Mouse (Mus musculus) embryo, embryonic 10 days (tissue): ENCODE measurements at regions not wholly inside any gene's neighbourhood (a gene's known extent, or its start where the extent isn't known, plus 50 kb on each side); places are given as distances from the start of the nearest gene placed in this dataset.

ENCODE experiments used
- DNase-seq: peaks from one replicate; pipeline ENCODE4 v3.0.0-alpha.2; 2015; ENCODE audit warnings: low spot score

DNA sequence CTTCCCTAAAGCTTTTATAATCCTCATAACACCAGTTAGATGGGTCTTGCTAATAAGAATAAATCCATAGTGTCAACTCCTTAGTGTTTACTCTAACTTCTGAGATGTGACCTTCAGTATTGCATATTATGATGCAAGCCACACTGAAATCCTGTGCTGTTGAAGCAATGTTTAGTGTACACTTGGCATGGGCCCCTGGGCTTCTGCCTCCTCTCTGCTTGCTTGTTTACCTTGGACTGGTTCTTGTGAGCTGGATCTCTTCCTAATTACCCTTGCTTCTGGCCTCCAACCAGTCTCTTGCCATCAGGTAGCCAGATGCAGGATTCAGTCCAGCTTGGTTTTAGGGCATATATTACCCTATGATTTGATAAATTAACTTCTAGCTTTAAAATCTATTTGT, 57.0 kb downstream of the Rgs2 start:
- DNase-seq, result no peak

DNA sequence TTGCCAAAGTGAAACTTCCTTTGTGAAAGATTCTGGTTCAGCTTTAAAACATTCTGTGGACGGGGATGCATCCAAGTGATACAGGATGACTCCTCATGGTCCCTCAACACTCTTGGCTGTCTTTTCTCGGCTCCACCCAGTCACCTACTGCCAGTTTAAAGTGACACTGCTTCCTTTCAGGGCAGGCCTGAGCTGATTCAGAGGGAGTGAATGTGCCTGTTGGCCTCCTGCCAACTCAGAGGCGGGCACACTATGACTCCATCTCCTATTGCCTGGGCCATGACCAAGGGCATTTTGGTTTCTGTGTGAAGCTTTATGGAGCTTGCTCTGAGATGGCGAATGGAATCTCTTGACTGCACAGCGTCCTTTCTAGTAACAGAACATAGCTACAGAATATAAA, 62.5 kb downstream of the Rgs2 start:
- DNase-seq, result no peak

DNA sequence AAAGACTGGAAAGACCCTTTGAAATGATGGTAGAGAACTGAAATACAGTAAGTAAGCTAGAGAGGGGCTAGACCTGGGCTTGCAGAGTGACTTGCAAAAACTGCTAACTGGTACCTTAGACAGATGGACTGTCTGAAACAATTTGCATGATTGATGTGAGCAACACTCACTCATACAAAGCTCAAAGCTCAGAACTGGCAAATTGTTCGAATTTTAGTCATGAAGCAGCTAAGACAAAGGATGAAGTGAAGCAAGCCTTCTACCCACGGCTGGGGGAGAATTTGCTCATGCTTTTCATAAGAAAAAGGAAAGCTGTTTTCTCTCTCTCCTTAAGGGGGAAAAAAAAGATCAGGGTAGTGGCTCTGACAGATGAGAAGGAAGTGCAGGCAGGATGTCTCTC, 64.5 kb downstream of the Rgs2 start:
- no peak for DNase-seq

DNA sequence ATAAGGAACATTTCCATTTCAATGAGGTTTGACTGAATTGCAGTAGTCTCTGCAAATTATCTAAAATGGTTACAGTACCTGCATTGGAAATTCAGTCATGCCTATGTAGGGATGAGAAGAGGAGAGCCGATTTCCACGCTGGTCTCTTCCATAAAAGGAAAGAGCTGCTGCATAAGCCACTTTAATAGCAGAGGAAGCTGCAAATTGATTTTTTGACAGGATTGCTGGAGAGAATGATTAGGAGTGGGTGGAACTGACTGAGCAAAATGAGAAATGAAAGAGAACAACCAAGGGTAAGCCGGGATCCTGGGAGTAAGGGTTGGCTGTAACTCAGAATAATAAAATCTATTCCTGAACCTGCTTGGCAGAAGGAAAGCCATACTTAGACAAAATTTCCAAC, 65.4 kb downstream of the Rgs2 start:
- DNase-seq, result no peak

DNA sequence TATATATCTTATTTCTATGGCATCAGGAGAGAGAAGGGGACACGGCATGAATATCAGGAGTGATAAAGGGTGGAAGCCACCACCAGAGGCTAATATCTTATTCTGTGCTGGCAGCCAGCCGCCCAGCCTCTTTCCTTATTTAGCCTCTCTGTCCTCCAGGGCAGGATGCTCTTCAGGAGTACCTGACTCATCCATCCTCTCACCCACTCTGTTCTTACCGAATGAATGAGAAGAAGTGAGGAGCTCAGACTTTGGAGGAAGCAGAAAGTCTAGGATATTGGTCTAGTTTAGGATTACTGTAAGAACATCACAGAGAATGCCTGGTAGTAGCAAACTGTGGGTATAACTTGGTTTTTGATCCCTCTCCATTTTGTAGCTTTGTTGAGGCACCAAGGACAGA, 73.2 kb downstream of the Rgs2 start:
- DNase-seq, result no peak

DNA sequence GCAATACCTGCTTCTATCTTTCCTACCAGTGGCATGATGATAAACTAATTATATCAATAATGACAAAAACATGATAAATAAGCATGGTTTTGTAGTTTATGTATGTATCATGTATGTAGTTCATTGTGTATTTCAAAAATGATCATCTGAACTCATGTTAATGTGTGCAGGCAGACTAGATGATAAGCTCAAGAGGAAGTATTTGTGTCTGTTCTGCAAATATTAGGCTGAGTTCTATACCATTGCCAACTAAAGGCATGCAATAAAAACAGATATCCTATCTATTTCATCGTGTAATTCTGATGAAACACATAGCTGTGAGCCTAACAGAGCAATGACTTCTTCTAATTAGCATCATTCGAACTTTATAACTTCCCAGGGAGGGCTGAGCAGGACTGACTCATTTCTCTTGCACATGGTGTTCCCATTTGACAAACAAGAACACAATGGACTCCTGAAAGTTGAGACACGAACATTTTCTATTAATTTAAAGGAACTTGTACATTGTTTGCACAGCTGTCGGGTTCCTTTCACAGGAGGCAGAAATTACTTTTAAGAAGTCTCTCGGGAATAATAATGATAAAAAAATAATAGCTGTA, 74.3 kb downstream of the Rgs2 start:
- no peak for DNase-seq

DNA sequence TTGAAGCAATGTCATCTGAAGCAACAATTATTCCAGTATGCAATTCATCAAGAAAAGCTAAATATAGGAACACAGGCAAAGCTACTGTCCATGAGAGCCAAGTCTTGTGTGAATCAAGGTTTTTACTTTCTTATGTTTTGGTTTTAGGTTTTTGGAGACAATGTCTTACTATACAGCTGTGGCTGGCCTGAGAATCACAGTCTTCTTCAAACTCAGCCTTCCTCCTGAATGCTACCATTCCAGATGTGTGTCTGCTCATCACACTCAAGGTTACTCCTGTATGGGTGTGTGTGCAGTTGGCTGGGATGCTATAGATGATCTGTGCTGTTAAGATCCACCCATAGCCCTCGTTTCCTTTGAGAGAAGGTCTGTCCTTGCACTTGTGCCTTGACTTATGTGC, 81.5 kb downstream of the Rgs2 start:
- DNase-seq, result no peak

DNA sequence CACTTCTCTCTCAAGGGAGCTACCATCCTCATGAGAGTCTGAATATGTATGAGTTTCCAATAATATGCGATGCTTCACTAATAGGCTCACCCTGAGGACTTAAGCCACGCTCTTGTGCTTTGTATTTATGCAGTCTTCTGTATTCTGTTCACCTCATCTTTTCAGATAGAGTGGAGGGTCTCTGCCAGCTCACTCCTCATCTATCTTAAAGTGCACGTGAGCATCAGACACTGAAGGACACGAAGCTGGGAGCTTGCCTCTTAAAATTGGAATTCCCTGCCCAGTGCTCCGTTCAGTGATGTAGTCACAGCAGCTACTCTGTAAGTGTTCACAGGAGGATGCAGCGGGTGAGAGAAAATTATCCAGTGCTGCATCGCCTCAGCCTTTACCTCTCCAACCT, 83.7 kb downstream of the Rgs2 start:
- DNase-seq, result peak; percentile 6

DNA sequence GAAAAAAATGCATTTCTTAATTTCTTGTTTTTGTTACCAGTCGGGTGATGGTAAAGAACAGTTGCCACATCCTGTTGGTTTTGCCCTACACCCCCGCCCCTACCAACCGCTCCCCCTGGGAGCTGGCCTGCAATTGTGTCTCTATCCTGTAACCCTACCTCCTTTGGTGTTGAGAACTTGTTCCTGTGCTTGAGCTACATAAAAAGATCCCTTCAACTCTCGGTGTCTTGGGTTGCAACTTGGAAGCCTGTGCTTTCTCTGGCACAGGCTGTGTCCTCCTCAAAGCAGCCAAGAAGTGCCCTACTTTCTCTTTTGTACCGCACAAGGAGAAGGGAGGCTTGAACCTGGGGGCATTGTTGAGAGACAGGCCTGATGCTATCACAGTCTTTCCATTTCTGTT, 85.0 kb downstream of the Rgs2 start:
- DNase-seq, result no peak

DNA sequence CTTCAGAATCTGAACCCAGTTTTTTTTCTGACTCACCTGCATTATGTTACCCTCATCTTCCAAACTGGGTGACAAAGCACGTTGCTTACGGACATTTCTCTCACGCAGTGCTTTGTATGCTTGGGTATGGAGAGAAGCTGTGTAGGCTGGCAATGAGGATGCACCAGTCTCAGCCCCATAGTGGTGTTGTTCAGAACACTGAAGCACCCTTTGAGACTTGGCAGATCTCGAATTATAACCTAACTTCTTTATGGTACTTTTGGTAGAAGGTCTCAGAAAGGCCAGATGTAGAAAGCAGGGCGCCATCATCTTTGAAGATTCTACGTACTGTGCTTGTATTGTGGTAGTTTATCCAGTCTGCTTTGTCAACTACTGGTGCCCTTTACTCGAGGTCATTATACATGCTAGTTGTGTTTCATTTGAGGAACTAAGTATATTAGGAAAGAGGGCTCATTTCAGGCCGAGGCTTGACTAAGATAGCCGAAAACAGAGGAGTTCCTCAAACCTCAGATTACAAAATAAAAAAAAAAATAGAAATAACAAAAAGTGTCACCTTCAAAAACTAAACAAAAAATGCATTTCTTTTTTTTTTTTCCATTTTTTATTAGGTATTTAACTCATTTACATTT, 85.7 kb downstream of the Rgs2 start:
- DNase-seq, result no peak

DNA sequence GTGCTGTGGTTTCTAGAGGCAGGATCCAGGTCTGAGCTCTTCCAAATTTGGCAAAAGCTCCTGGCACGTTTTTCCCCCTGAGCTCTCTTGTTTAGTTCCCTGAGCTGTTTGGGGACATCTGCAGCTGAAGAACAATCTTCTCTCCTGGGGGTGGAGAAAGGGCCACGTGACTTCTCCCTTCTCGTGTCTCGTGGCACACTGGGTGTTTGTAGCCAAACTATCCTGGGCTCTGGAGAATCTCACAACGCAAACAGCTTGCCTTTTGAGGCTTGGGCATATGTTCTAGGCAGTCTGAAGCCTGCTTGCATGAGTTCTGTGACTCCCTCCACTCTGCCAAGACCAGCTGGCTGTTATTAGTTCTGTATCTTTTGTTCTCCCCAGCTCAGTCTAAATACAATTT, 86.3 kb downstream of the Rgs2 start:
- no peak for DNase-seq

DNA sequence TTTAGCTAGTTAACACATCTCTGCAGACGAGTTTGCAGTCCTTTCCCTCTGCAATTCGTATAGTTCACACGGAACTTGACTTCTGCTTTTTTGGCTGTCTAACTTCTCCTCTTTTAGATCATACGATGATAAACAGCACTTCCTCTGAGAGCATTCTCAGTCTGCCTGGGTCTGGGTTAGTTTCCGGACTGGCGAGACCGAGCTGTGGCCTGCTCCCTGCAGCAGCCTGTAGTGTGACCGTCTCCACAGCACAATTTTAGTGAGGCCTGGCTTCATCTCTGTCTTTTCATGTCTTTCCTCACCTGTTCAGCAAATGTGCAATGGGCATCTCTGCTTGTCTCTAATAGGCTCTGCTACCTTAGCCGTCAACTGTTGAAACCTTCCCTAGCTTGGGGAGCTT, 87.4 kb downstream of the Rgs2 start:
- DNase-seq, result no peak

DNA sequence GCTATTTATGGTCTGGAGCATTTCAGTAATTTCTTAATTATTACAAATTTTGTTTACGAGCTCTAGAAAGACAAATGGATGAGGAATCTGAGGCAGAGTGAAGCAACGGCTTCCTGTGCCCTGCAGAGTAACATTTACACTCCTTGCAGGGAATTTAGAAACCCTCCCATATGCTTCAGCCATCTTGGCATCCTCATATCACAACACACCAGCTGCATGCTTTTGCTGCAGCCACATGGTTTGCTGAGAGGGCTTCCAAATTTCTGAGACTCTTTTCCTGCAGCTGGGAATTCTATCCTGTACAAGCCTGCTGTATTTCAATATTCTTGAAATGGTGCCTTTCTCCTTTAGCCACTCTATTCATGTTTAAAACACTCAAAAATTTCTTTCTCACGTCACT, 91.4 kb downstream of the Rgs2 start:
- DNase-seq, result no peak

DNA sequence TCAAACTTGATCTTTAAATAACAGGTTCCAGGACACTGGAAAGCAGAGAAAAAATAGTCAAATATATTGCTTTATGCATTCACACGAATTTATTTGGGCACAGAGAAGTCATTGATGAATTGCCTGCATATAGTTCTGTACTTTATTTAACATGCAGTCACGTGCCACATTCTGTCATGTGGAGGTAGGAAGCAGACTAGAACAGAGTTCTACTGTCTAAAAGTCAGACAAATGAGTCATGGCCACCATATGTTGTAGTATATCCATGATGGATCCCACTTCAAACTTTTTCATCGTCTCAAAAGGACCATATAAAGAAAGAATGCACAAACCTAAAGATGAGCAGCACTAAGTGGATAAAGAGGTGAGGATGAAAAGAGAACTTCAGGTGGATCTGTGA, 92.7 kb downstream of the Rgs2 start:
- no peak for DNase-seq

DNA sequence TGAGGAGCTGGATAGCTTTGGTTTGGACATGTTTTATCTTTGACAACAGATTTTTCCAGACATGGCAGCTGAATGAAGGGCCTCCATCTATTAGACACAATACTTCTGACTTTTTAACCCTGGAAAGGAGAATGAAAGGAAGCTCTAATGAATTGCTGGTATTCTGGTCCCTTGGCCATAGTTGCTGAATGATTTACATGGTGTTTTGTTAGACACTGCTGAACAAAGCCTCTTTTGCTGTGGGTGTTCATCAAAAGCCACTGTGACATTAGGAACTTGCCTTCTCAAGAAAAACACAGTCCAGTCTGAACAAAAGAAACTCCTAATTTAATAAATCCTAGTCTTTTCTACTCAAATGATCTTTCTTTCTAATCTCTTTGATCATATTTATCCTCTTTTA, 93.4 kb downstream of the Rgs2 start:
- DNase-seq, result peak; percentile 36

DNA sequence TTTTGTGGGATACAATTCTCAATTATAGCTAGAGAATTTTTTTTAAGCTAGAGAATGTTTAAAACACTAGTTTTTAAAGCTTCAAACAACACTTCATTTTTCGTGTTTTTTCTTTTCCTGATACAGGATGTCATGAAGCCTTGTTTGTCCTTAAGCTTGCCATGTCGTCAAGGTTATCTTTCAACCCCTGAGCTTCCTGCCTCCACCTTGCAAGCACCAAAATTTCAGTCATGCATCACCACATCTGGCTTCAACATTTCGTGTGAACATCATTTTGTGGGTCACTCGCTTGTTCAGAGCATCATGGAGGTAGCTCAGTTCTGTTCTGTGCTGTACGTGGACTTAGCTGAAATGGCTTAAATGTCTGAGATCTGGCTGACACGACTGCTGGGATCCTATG, 96.6 kb downstream of the Rgs2 start:
- no peak for DNase-seq

DNA sequence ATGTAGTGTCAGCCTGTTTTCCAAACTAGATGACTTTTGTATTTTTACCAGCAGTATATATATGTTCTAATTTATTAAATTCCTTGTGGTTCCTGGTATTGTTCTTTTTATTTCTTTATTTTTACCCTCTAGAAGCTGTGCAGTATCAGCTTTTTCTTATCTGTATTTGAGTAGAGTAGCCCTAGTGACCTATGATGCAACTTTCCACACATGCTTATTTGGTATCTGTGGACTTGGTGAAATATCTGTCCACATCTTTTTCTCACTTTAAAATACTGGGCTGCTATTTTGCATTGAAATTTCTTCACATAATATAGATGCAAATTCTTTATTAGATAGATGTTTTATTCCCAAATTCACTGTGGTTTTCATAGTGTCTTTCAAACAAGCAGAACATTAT, 97.1 kb downstream of the Rgs2 start:
- no peak for DNase-seq

DNA sequence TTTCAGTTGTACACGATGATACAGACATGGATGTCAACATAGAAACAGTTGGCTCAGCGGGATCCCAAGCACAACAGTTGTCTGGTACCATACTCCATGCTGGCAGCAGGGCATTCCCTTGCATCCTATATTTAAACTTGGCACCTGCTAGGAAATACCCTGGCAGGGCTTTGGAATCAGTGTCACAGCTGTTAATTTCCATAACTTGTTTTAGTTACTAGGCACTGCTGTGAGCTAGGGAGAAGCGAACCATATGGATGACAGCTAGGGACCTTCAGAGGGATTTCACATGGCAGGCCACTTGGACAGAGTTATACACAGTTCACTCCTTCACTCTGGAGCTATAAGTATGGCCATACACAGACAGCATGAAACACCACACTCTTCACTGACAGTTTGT, 100.0 kb downstream of the Rgs2 start:
- DNase-seq, result no peak

DNA sequence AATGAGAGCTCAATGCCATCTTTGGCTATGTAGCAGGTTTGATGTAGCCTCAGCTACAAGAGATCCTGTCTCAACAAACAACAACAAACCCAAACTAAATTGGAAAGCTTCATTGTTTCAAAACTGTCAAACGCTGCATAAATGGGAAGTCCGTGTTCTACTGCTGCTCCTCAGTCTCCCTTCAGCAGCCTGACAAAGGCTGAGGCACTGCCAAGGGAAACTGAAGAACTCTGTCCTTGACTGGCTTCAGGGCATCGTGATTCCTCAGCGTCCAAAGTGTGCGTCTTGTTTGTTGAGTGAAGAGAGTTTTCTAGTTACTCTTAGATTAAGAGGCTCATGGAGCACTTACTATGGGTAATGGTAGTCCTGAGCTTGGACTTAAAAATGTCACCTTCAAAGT, 100.7 kb downstream of the Rgs2 start:
- no peak for DNase-seq

DNA sequence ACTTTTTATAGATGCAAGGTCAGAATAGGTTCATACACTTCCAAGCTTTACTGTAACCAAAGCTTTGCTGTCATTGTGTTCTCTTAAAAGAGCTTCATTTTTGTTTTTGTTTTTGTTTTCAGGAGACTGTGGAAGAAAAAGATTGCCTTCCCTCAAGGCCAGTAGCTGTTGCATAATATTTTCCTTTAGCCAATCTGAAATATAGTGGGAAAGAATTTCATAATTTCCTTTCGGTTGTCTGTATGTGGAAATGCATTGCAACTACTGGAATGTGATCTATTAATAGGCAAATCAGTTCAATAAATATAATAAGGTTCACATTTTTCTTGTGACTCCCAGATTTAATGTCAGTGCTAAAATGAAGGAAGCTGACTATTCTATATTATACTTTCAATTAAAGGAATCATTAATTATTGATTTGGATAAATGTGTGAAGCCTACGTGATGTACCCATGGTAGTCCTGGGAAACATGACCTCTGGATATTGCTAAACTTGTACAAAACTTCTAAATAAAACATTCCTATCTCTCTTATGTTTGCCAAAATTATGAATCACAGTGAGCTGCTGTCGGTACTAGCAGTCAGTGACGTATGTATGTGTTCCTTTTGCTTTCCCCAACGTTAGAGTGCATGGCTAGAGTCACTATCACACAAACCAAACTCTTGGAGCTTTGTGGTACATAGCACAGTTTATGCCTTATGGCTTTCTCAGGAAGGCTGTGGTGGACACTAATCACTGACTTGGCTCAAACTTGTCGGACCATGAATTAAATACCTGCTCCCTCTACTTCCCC, 102.6 kb downstream of the Rgs2 start:
- DNase-seq, result no peak

DNA sequence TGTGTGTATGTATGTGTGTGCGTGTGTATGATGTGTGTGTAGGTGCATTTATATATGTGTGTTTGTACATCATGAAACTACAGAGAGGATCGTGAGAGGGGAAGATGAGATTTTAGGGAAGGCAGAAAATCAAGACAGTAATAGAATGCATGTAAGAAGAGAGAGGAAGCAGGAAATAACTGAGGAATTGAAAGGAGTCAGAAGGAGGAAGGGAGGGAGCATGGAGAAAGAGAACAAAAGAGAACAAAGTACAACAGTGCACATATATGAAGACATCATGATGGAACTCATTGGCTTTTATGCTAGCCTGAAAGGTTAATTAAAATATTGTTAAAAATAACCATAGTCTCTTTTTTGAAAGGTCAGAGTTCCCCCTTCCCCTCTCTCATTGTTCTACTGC, 111.4 kb downstream of the Uchl5 start:
- DNase-seq, result no peak

DNA sequence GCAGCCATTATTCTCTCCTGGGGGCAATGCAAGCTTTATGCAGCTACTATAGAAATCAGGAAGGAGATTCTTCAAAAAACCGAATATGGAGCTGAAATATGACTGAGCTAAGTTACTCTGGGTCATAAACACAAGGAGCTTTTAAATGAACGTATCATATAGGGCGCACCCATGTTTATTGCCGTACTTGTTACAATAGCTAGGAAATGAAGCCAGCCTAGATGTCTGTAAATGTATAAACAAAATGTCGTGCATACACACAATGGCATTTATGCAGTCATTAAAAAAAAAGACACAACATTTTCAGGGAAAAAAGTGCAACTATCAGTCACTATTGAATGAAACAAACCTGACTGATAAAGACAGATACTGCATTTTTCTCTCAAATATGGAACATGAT, 111.0 kb downstream of the Uchl5 start:
- no peak for DNase-seq

DNA sequence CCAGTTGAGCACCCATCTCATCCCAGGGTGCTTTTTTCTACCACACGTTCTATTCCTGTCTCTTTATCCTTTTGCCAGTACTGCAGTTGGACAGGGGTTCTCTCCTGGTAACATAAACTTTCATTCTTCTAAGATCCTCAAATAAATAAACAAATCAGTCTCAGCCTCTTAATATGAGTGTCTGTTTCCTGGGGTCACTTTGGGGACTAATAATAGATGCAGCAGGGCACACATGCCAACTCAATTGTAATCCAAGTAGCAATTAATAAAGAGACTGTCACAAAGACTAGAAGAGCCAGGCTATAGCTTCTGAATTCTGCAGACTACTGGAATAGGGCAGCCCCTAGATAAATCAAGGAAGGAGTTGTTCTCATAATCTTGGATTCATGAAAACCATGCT, 108.9 kb downstream of the Uchl5 start:
- no peak for DNase-seq

DNA sequence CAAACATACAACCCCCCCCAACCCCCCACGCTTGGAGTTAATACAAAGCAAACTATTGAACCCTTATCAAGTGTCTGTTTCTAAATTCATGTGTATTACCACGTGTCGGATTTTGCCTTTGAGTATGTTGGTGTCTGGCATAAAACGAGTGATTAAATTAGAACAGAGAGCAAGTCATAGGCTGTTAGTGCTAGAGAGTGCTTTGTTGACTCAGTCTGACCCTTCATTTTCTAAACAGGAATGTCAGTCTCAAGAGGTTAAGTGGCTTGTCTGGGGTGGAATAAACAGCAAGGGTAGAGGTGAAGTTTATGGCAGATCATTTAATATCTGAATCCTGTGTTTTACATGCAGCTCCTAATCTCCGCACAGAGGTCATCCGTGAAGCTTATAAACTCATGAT, 104.1 kb downstream of the Uchl5 start:
- DNase-seq, result no peak
